Mouse (Mus musculus): ENCODE data around the gene Tnip1.

GRCm38 (mm10) chr11:54973481-54974212 is 10.9 kb upstream of the Tnip1 start:
- TF ChIP-seq GATA1 (IDR thresholded peaks at IDR 0.05; ENCODE audit: borderline replicate concordance, low read length) = no peak
- TF ChIP-seq FLI1 (IDR thresholded peaks at IDR 0.05; ENCODE audit: low read length) = no peak

Data from megakaryocyte, embryonic 14.5 days (primary cell).